Mouse (Mus musculus) monocyte, adult 5-6 weeks (primary cell): ENCODE results near the gene Pcyt1b. TPM values are rescaled to one million over a fixed set of nuclear protein-coding genes. Genes with fewer than 3 reads are reported as not detected.

ENCODE experiments used
- ATAC-seq: fragments of 153-309, 156-312 bp; replicated peaks from 2 replicates; pipeline ENCODE4 v1.8.0; 2017; ENCODE audit warnings: mild to moderate bottlenecking; ENCODE audit not compliant: low TSS enrichment, insufficient number of reproducible peaks, severe bottlenecking, poor library complexity, low FRiP score
- total RNA-seq: library from RNA; stranded (forward); fragments of 200-1000, 200-491, 200-594 nt; gene quantifications from 3 replicates; pipeline ENCODE4 v1.2.3, GENCODE M21; 2017

Pcyt1b gene
- 0.53 to 2.5 TPM in 2 of 3 replicates, not detected in the other for total RNA-seq

DNA sequence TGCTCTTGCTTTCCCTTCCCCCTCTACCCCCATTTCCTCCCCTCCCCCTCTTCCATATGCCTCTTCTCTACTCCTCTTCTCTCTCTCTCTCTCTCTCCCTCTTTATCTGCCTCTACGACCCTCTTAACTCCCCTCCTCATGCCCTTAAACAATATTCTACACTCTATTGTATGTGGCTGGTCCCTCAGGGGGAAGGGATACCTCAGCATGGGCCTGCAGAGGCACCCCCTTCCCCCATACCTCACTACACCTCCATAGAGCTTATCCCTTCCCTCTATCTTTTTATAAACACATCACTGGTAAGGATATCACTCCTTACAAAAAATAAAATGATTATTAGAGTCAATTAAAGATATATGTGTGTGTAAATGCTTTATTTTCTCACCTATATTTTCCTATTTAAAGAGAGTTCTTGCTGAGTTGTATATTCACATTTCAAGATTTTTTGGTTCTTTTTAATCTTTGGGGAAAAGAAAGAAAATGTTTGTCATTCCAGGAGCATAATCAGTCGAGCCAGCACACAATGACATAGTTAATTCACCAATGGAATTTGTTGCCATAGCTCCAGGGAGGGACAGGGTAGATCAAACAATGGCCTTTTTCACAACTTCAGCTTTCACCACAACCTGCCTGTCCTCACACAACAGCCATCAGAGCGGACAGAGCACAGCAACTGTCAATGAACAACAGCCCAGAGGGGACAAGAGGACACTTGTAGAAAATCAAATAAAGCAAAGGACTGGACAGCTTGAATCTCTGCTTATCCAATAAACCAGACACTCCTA is at the start of gene Pcyt1b:
Gene Pcyt1b (plus strand): TSS at position 646 of the 785 bp plus-strand sequence.
- ATAC-seq: no peak

DNA sequence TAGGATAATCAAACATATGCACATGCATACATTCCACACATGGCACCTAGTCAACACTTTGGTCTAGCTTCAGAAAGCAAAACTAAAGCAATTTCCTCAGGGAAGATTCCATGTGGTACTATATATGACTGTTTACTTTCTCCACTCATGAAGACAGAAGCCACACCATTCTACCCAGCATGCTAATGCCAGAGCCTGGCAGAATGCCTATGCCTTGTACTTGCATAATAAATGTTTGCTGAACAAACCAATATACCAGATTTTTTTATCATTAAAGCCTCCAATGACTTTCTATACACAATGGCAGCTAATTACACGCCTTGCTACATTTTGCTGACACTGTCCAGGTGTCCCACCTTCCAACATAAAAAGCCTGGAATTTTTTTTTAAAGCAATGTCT is 24.4 kb upstream of the Pcyt1b start:
- ATAC-seq: no peak

GRCm38 (mm10) chrX:93631657-93632449 is 22.8 kb upstream of the Pcyt1b start, which contains the start of gene Pola1:
Pola1 (minus strand) TSS chrX:93632155.
- peak; percentile 97 for ATAC-seq

DNA sequence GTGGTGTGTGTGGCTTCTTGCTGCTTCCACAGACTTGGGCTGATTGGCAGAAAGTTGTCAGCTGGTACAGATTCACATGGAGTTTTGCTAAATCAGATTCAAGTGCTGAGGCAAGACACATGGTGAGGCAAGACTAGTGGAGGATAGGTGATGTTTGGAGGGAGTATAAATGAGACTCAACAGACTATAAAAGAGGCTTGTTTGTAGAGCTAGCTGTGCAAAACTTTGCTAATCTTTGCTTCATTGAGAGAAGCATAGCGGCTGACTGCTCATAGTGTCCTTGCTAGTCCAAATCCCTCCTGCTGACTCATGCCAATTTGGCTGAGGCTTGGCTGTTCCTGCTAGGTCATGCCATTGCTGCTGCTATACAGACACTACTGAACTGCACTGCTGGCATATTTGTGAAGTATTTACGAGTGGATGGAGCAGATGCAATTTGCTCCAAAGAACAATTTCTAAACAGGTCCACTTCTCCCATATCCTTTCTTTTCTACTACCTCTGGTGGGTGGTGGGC is 19.7 kb upstream of the Pcyt1b start:
- no peak for ATAC-seq

- ATAC-seq: no peak
Measured at GRCm38 (mm10) chrX:93643600-93643999, 11.1 kb upstream of the Pcyt1b start.

GRCm38 (mm10) chrX:93644022-93644421 is 10.6 kb upstream of the Pcyt1b start:
- no peak for ATAC-seq

GRCm38 (mm10) chrX:93650738-93651137 is 3.9 kb upstream of the Pcyt1b start:
- ATAC-seq: no peak

DNA sequence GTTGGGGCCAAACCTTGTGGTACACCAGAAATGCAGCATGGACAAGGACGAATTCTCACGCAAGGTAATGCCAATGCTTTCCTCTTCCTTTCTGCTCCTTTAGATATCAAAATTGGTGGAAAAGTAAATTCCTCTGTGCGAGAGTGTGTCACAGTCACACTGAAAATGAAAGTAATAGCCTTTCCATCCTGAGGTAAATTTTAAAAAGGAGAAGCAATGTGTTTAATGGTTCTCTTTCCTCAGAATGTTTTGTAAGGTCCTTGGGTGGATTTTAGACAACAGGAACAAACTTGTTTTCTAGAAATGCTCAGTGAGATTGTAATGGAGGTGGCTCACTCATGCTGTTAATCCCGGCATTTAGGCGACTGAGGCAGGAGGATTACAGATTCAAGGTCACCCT is 490 bp downstream of the Pcyt1b start:
- no peak for ATAC-seq

GRCm38 (mm10) chrX:93663919-93664586 is 9.4 kb downstream of the Pcyt1b start:
- ATAC-seq: no peak

DNA sequence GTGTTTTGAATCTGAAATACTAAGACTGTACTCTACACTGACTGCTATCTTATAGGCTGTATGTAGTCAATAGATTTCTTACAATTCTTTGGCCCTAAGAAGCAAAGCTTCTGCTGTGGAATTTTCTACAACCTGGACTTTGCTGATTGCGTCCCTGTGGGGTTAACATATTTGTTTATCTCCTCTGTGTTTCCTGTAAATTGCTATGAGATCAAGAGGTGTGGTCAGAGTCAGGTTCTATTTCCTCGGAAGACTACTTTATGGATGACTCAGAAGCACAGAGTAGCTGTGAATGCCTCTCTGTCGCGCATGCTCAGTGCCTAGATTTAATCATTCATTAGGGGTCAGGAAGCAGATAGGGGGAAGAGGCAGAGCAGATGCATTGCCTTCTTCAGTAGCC is 10.1 kb downstream of the Pcyt1b start:
- ATAC-seq: no peak

DNA sequence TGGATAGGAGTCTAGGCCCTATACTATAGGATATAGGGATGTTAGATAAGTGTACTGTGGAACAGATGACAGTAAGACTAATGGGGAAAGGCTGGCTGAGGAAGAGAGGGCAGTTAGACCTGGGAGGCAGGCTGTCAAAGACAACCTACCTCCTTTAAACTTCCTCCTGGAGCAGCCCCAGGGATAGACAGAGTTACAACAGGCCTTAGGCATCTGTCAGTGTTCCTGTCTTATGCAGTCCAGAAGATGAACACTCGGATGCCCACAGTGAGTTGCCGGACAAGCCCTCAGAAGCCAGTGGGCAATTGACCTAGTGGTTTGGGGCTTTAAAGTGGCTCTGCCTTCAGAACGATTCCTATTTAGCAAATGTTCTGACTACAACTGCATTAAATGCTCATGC is 19.8 kb downstream of the Pcyt1b start:
- ATAC-seq: no peak

GRCm38 (mm10) chrX:93674836-93675795 is 20.5 kb downstream of the Pcyt1b start:
- ATAC-seq: peak; percentile 70; the same call in 1 of the 2 replicates

GRCm38 (mm10) chrX:93676228-93676627 is 21.6 kb downstream of the Pcyt1b start:
- no peak for ATAC-seq

DNA sequence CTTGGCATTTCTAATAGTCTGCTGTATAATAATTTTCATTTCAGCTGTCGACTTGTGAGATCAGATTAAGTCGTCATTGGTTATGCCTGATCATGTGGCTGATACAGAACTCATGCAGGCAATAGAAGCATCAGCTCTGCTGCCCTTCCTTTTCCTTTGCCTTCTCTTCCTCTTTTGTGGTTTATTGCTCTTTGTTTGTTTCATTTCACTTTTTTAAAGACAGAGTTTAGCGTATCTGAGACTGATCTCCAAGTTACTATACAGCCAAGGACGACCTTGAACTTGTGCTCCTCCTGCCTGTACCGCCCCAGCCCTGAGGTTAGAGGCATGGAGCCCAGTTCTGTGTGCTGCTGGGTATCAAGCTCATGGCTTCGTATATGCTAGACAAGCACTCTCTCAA is 34.6 kb downstream of the Pcyt1b start:
- ATAC-seq: peak; percentile 83

DNA sequence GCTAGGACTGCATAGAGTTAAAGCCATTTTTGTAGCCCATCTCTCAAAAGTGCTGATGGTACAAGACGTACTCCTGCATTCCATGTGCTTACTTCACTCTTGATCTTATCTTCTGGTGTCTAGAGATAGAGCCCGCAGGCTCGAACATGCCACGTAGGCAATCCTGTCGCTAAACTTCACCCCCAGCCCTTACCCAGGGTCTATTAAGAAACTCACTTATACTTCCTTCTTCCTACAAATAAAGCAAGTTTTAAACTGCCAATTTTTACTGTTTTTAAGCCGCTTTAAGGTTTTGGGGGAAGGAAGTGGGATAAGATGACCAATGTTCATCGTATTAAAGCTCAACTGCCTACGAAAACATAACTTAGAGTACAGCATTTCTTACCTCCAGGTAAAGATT is 36.0 kb downstream of the Pcyt1b start:
- no peak for ATAC-seq

DNA sequence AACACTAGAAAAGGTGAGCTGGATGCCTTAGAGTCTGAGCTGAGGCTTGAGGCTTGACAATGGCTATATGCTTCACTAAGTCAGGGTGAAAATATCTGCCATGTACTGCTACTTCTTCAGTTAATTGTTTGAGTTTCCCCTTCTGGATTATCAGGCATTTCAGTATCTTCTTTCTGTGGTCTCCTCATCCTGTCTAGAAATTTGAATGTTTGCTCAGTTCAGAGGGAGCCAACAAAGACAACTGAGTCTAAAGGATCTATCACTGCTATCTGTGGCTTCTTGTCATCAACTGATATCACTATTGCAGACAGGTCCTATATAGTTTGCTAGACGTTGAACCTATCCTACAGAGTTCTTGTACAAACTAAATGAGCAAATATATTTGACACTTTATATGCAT is 42.9 kb downstream of the Pcyt1b start:
- ATAC-seq: no peak

DNA sequence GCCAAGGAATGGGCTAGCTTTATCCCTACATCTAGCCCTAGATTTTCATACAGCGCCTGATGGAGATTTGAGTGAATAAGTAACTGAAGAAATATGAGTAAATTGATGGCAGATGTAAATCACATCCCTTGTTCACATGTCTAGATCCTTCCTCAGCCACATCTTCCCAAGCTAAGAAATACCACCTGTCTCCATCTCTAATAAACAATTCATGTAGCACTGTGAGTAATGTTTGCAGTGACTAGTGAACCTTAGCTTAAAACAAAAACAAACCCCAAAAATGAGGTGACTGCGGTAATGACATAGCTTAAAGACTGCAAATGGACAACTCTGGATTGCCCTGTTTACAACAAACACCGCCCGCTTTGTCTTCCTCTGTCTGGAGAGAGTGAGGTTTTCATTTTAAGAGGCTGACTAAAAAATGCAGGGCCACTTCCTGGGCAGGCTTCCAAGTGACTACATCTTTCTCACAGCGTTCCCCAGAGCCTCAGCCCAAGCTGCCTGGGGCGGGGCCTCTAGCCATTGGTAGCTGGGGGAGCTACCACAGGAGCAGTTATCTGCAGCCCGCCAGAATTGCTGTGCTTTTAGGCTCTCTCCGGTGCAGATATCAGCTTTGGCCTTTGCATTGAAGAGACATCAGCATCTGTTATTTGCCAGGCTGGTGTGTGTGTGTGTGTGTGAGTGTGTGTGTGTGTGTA is 46.0 kb downstream of the Pcyt1b start:
- no peak for ATAC-seq

DNA sequence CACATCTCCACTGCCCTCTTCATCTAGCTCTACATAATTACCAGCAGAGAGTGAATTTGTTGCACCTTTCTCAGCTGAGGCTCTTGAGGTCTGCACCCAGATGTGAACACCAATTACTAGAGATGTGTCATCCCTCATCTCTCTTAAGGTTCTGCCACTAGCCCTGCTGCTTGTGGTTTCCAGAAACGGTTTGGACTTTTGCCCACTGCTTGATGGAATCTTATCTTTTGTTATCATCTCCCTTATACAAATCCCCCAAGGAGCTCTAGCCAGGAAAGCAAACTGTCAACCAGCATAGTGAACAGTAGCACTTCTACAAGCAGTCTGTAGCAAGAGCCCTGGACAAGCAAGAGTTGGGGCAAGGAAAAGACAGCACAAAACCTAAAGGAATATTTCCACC is 57.9 kb downstream of the Pcyt1b start:
- no peak for ATAC-seq
